Mouse (Mus musculus) hindbrain, postnatal 0 days (tissue): ENCODE data around the gene Abcg5. TPM values are rescaled to one million over a fixed set of nuclear protein-coding genes. Genes with fewer than 3 reads are reported as not detected.

ENCODE experiments used
- ATAC-seq: fragments of 200-750 bp; cut with Nextera tagmentation; 2 replicates; pipeline ENCODE4 v1.8.0; 2017; ENCODE audit warnings: mild to moderate bottlenecking, moderate TSS enrichment, moderate library complexity
- DNase-seq: peaks from one replicate; pipeline ENCODE4 v3.0.0-alpha.2; 2015; ENCODE audit warnings: low spot score
- H3K27ac ChIP-seq: fragments of 300-500 bp; sonication (generic); 2 replicates; pipeline ENCODE4 v1.5.1; 2014; ENCODE audit warnings: mild to moderate bottlenecking
- H3K27me3 ChIP-seq: fragments of 300-500 bp; sonication (generic); 2 replicates; pipeline ENCODE4 v1.6.1; 2014; ENCODE audit warnings: low read length, mixed read lengths; ENCODE audit not compliant: insufficient read depth
- H3K36me3 ChIP-seq: fragments of 300-500 bp; sonication (generic); 2 replicates; pipeline ENCODE4 v1.6.1; 2014; ENCODE audit warnings: low read length, mixed read lengths; ENCODE audit not compliant: insufficient read depth
- H3K4me1 ChIP-seq: fragments of 300-500 bp; sonication (generic); 2 replicates; pipeline ENCODE4 v1.6.1; 2014; ENCODE audit warnings: antibody characterized with exemption, low read length, mixed read lengths; ENCODE audit not compliant: insufficient read depth
- H3K4me2 ChIP-seq: fragments of 300-500 bp; sonication (generic); 2 replicates; pipeline ENCODE4 v1.6.1; 2014; ENCODE audit warnings: low read depth, mild to moderate bottlenecking, low read length, moderate library complexity, mixed read lengths
- H3K4me3 ChIP-seq: fragments of 300-500 bp; sonication (generic); 2 replicates; pipeline ENCODE4 v1.5.1; 2014; ENCODE audit warnings: low read length
- H3K9ac ChIP-seq: fragments of 300-500 bp; sonication (generic); replicated peaks from 2 replicates; pipeline ENCODE4 v1.6.1; 2014; ENCODE audit warnings: mild to moderate bottlenecking, low read length, moderate library complexity, mixed read lengths
- H3K9me3 ChIP-seq: fragments of 300-500 bp; sonication (generic); 2 replicates; pipeline ENCODE4 v1.6.1; 2016; ENCODE audit warnings: low read length, mixed read lengths
- CTCF ChIP-seq: IDR thresholded peaks from 2 replicates; pipeline ENCODE4 v1.5.1; 2016; ENCODE audit warnings: antibody characterized with exemption, control low read depth, low read depth
- WGBS: fragments of 180-500 bp; shearing (Covaris S2); extraction: QIAGEN DNeasy Blood & Tissue Kit; methylation state at CpG from one replicate; pipeline ENCODE4 v1.1.7; 2014; 5-methylcytosine and 5-hydroxymethylcytosine counted together
- polyA plus RNA-seq: library from polyadenylated mRNA; unstranded; fragments of >200 nt; fragmentation: Nextera tagmentation; extraction: Ambion mirVana; gene quantifications from 2 replicates; pipeline ENCODE4 v1.2.1, GENCODE M21; 2015
- total RNA-seq: library from RNA; depleted of rRNA; stranded (reverse); fragments of >200 nt; gene quantifications from 2 replicates; pipeline ENCODE4 v1.2.3, GENCODE M21; 2014

Gene Abcg5
- total and polyA plus RNA-seq, 2 experiments from 2014 or later, result 1.4 to 2.4 TPM

DNA sequence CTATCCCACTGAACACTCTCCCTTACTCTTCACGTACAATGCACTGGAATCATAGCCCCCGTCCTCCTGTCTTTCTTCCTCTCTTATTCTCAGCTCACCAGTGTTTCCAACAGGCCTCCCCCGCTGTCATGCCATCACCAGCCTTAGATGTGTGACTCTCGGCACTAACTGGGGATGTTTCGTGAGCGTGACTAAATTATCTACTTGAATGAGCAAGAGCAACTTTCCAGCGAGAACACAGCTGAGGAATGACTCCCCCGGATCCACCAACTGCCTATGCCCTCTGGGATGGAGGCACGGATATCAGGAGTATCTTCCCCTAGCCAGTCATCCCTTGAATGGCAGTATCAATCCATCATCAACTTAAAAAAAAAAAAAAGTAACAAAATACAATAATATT lies 41.2 kb upstream of the Abcg5 start:
- Histone ChIP-seq H3K9me3 (no peaks in the 10 kb centered on the region), H3K27me3 (no peaks in the 10 kb centered on the region), H3K4me1 (no peaks in the 10 kb centered on the region), H3K4me2 (no peak overlapping the region), H3K36me3 (peaks cover 21% of the 10 kb centered on the region), H3K4me3 (no peak overlapping the region), H3K9ac (no peak overlapping the region), H3K27ac (no peak overlapping the region)
- no peak for ATAC-seq
- WGBS, result 37% methylated on average over 9 of the region's 9 CpGs
- no peak for TF ChIP-seq CTCF
- DNase-seq, result no peak

DNA sequence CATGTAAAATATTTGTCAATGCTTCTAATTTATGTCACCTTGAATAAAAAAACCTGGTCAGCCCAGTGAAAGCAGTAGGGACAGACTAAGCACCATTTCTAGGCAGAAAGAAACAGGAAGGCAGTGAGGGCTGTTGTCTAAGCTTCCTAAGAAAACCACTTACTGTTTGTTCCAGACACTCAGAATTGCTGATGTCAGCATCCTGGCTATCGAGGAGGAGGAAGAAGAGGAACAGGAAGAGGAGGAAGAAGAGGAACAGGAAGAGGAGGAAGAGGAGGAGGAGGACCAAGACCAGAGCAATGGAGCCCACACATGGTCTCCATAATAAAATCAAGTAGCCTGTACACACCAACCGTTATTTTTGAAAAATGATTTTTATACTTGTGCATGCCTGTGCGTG lies 36.3 kb upstream of the Abcg5 start:
- no peaks in the 10 kb centered on the region for H3K9me3 ChIP-seq
- H3K4me3 ChIP-seq, result no peak overlapping the region
- no peak overlapping the region for H3K9ac ChIP-seq
- no peak overlapping the region for H3K27ac ChIP-seq
- no peaks in the 10 kb centered on the region for H3K27me3 ChIP-seq
- peaks cover 8% of the 10 kb centered on the region; the same call in 1 of the 2 replicates for H3K36me3 ChIP-seq
- ATAC-seq (no peak), DNase-seq (no peak)
- H3K4me2 ChIP-seq, result no peak overlapping the region
- H3K4me1 ChIP-seq, result no peaks in the 10 kb centered on the region
- TF ChIP-seq CTCF, result no peak
- 80% methylated on average over 3 of the region's 3 CpGs for WGBS

- H3K27me3 ChIP-seq, result no peaks in the 10 kb centered on the region
- peaks cover 7% of the 10 kb centered on the region; the same call in 1 of the 2 replicates for H3K36me3 ChIP-seq
- 94% methylated on average over 5 of the region's 5 CpGs for WGBS
- H3K9me3 ChIP-seq, result no peaks in the 10 kb centered on the region
- no peaks in the 10 kb centered on the region for H3K4me1 ChIP-seq
- DNase-seq (no peak), ATAC-seq (no peak)
- no peak overlapping the region for H3K4me2 ChIP-seq
- no peak for TF ChIP-seq CTCF
- no peak overlapping the region for H3K4me3 ChIP-seq
- no peak overlapping the region for H3K9ac ChIP-seq
- no peak overlapping the region for H3K27ac ChIP-seq
Observed at GRCm38 (mm10) chr17:84717416-84717815, 34.6 kb upstream of the Abcg5 start.

DNA sequence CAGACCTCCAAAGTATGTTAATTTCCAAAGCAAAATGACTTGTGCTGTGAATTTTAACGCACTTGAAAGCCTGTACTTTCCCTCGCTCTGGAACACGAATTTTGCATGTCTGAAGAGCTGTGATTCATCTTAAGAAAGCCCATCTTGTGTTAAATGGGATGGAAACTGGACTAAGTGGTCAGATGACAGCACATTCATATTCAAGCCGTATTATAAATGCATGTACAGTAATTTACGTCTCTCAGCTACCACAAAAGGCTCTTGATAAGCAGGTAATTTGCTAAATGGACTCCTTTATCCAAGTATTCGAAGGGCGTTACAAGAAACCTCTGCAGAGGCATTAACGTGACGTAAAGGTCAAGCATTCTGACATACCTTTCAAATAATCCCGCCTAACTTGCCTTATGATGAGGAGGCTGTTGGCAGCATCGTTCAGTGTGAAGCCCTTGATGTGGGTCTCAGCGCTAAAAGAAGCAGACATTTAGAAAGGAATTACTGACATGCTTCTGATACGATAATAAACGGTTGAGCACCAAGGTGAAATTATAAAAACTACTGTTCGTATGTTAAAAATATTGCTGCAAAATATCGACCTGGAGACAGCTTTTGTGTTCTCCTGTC lies 33.6 kb upstream of the Abcg5 start:
- 51% methylated on average over 16 of the region's 16 CpGs for WGBS
- Histone ChIP-seq H3K4me1 (no peaks in the 10 kb centered on the region), H3K27ac (no peak overlapping the region), H3K36me3 (peaks cover 3% of the 10 kb centered on the region; the same call in 1 of the 2 replicates), H3K27me3 (no peaks in the 10 kb centered on the region), H3K4me2 (no peak overlapping the region), H3K9me3 (no peaks in the 10 kb centered on the region), H3K4me3 (no peak overlapping the region), H3K9ac (no peak overlapping the region)
- ATAC-seq (no peak), DNase-seq (no peak)
- TF ChIP-seq CTCF, result no peak

DNA sequence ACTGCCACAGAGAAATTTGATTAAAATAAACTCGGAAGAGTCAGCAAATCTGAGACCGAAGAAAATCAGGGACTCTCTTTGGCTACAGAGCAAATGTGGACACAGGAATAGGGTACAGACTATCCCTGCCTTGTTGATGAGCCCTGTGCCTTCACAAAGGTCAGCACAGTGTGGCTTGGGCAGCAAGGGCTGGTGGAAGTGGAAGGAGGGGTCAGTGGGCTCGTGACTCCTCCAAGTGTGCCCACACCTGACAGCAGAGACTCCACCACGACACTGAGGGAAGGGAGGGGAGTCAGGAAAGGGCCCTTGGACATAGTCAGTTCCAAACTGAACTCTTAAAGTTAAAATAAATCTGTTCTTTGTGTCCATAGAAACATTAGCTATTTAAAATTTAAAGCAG lies 32.1 kb upstream of the Abcg5 start:
- no peak for TF ChIP-seq CTCF
- no peak for ATAC-seq
- no peak overlapping the region for H3K27ac ChIP-seq
- H3K27me3 ChIP-seq, result no peaks in the 10 kb centered on the region
- H3K36me3 ChIP-seq, result 0 out of 2 replicates have a peak, but pooled peaks cover 3% of the 10 kb centered on the region
- no peak for DNase-seq
- 74% methylated on average over 4 of the region's 4 CpGs for WGBS
- no peaks in the 10 kb centered on the region for H3K4me1 ChIP-seq
- no peak overlapping the region for H3K4me3 ChIP-seq
- H3K9me3 ChIP-seq, result no peaks in the 10 kb centered on the region
- no peak overlapping the region for H3K4me2 ChIP-seq
- no peak overlapping the region for H3K9ac ChIP-seq

GRCm38 (mm10) chr17:84713563-84714164 lies 30.9 kb upstream of the Abcg5 start:
- no peaks in the 10 kb centered on the region for H3K9me3 ChIP-seq
- ATAC-seq, result no peak
- WGBS, result 50% methylated on average over 18 of the region's 18 CpGs

GRCm38 (mm10) chr17:84709403-84709851 lies 26.6 kb upstream of the Abcg5 start:
- no peak overlapping the region for H3K9ac ChIP-seq
- H3K27ac ChIP-seq, result peak overlapping the region; percentile 48; the same call in 1 of the 2 replicates
- WGBS, result 19% methylated on average over 17 of the region's 17 CpGs
- peak; percentile 82 for DNase-seq
- no peaks in the 10 kb centered on the region for H3K9me3 ChIP-seq
- H3K4me3 ChIP-seq, result peak overlapping the region; percentile 9; the same call in 1 of the 2 replicates
- no peak; the same call in 1 of the 2 replicates for TF ChIP-seq CTCF
- peaks cover 12% of the 10 kb centered on the region; the same call in 1 of the 2 replicates for H3K4me1 ChIP-seq
- H3K36me3 ChIP-seq, result peaks cover 15% of the 10 kb centered on the region; the same call in 1 of the 2 replicates
- H3K4me2 ChIP-seq, result peak overlapping the region; percentile 40
- H3K27me3 ChIP-seq, result no peaks in the 10 kb centered on the region
- ATAC-seq, result peak; percentile 73

More at GRCm38 (mm10) chr17:84713563-84714164, 30.9 kb upstream of the Abcg5 start:
- H3K36me3 ChIP-seq, result 0 out of 2 replicates have a peak, but pooled peaks cover 3% of the 10 kb centered on the region
- H3K27me3 ChIP-seq, result no peaks in the 10 kb centered on the region
- H3K4me1 ChIP-seq, result peaks cover 11% of the 10 kb centered on the region; the same call in 1 of the 2 replicates
- no peak overlapping the region for H3K4me3 ChIP-seq
- TF ChIP-seq CTCF, result no peak
- no peak overlapping the region for H3K4me2 ChIP-seq
- no peak overlapping the region for H3K9ac ChIP-seq
- H3K27ac ChIP-seq, result no peak overlapping the region
- no peak for DNase-seq
